Mouse (Mus musculus) heart, embryonic 12.5 days (tissue): ENCODE measurements around the gene Zfp800. TPM values are rescaled to one million over a fixed set of nuclear protein-coding genes. Genes with fewer than 3 reads are reported as not detected.

Experiments
- ATAC-seq: fragments of 200-750 bp; cut with Nextera tagmentation; 2 replicates; pipeline ENCODE4 v1.8.0; 2017; ENCODE audit warnings: moderate TSS enrichment, moderate library complexity; ENCODE audit not compliant: insufficient number of reproducible peaks, low FRiP score
- H3K27ac ChIP-seq: fragments of 300-500 bp; sonication (generic); 2 replicates; pipeline ENCODE4 v1.5.1; 2016; ENCODE audit warnings: mild to moderate bottlenecking, moderate library complexity; ENCODE audit not compliant: poor library complexity, severe bottlenecking
- H3K27me3 ChIP-seq: fragments of 300-500 bp; sonication (generic); replicated peaks from 2 replicates; pipeline ENCODE4 v1.6.1; 2016; ENCODE audit warnings: mild to moderate bottlenecking, moderate library complexity
- H3K36me3 ChIP-seq: fragments of 300-500 bp; sonication (generic); 2 replicates; pipeline ENCODE4 v1.6.1; 2016; ENCODE audit warnings: mild to moderate bottlenecking, moderate library complexity
- H3K4me1 ChIP-seq: fragments of 300-500 bp; sonication (generic); replicated peaks from 2 replicates; pipeline ENCODE4 v1.6.1; 2016; ENCODE audit warnings: mild to moderate bottlenecking
- H3K4me2 ChIP-seq: fragments of 300-500 bp; sonication (generic); 2 replicates; pipeline ENCODE4 v1.6.1; 2016; ENCODE audit warnings: mild to moderate bottlenecking, moderate library complexity
- H3K4me3 ChIP-seq: fragments of 300-500 bp; sonication (generic); 2 replicates; pipeline ENCODE4 v1.5.1; 2016; ENCODE audit warnings: mild to moderate bottlenecking
- H3K9ac ChIP-seq: fragments of 300-500 bp; sonication (generic); 2 replicates; pipeline ENCODE4 v1.6.1; 2016; ENCODE audit warnings: mild to moderate bottlenecking, moderate library complexity
- H3K9me3 ChIP-seq: fragments of 300-500 bp; sonication (generic); replicated peaks from 2 replicates; pipeline ENCODE4 v1.6.1; 2016; ENCODE audit warnings: mild to moderate bottlenecking, moderate library complexity
- WGBS: fragments of 180-500 bp; shearing (Covaris S2); methylation state at CpG from one replicate; pipeline ENCODE4 v1.1.7; 2016; 5-methylcytosine and 5-hydroxymethylcytosine counted together
- polyA plus RNA-seq: library from polyadenylated mRNA; unstranded; fragments of >200 nt; fragmentation: Nextera tagmentation; extraction: Ambion mirVana; gene quantifications from 2 replicates; pipeline ENCODE4 v1.2.1, GENCODE M21; 2016

The Zfp800 gene
- polyA plus RNA-seq, 1 experiment from 2014 or later = 16.8 TPM

- peak; percentile 85 for ATAC-seq
- 0% methylated on average over 27 of the region's 27 CpGs for WGBS
Measured at GRCm38 (mm10) chr6:28421469-28422000, 23.7 kb upstream of the Zfp800 start.

GRCm38 (mm10) chr6:28420865-28421264, 23.1 kb upstream of the Zfp800 start:
- Histone ChIP-seq H3K4me3 (peak overlapping the region; percentile 85), H3K4me1 (peaks cover 39% of the 10 kb centered on the region), H3K27me3 (no peaks in the 10 kb centered on the region), H3K36me3 (peaks cover 34% of the 10 kb centered on the region), H3K4me2 (peak overlapping the region; percentile 97), H3K27ac (peak overlapping the region; percentile 53; the same call in 1 of the 2 replicates), H3K9ac (peak overlapping the region; percentile 84), H3K9me3 (no peaks in the 10 kb centered on the region)
- no peak for ATAC-seq
- WGBS = 19% methylated on average over 13 of the region's 13 CpGs

More at GRCm38 (mm10) chr6:28421469-28422000, 23.7 kb upstream of the Zfp800 start:
- no peaks in the 10 kb centered on the region for H3K27me3 ChIP-seq
- H3K27ac ChIP-seq = peak overlapping the region; percentile 53; the same call in 1 of the 2 replicates
- H3K4me2 ChIP-seq = peak overlapping the region; percentile 97
- peak overlapping the region; percentile 84 for H3K9ac ChIP-seq
- H3K9me3 ChIP-seq = no peaks in the 10 kb centered on the region
- H3K4me3 ChIP-seq = peak overlapping the region; percentile 85
- H3K4me1 ChIP-seq = peaks cover 39% of the 10 kb centered on the region
- H3K36me3 ChIP-seq = peaks cover 41% of the 10 kb centered on the region

GRCm38 (mm10) chr6:28420361-28420760, 22.6 kb upstream of the Zfp800 start:
- Histone ChIP-seq H3K9ac (peak overlapping the region; percentile 84; the same call in 1 of the 2 replicates), H3K4me1 (peaks cover 39% of the 10 kb centered on the region), H3K27me3 (no peaks in the 10 kb centered on the region), H3K36me3 (peaks cover 34% of the 10 kb centered on the region), H3K4me2 (peak overlapping the region; percentile 97), H3K9me3 (no peaks in the 10 kb centered on the region), H3K4me3 (peak overlapping the region; percentile 85), H3K27ac (no peak overlapping the region)
- no peak for ATAC-seq
- 73% methylated on average over 17 of the region's 17 CpGs for WGBS

GRCm38 (mm10) chr6:28419673-28420072, 21.9 kb upstream of the Zfp800 start:
- no peak for ATAC-seq
- WGBS = 63% methylated on average over 2 of the region's 2 CpGs
- Histone ChIP-seq H3K4me2 (peak overlapping the region; percentile 97), H3K9me3 (no peaks in the 10 kb centered on the region), H3K36me3 (peaks cover 30% of the 10 kb centered on the region), H3K9ac (peak overlapping the region; percentile 56; the same call in 1 of the 2 replicates), H3K27ac (no peak overlapping the region), H3K4me3 (peak overlapping the region; percentile 85; the same call in 1 of the 2 replicates), H3K27me3 (no peaks in the 10 kb centered on the region), H3K4me1 (peaks cover 34% of the 10 kb centered on the region)

GRCm38 (mm10) chr6:28418449-28418848, 20.6 kb upstream of the Zfp800 start:
- peaks cover 30% of the 10 kb centered on the region for H3K36me3 ChIP-seq
- H3K27me3 ChIP-seq = no peaks in the 10 kb centered on the region
- H3K4me1 ChIP-seq = peaks cover 27% of the 10 kb centered on the region
- no peak overlapping the region for H3K27ac ChIP-seq
- no peaks in the 10 kb centered on the region for H3K9me3 ChIP-seq
- no peak overlapping the region for H3K4me2 ChIP-seq
- no peak overlapping the region for H3K9ac ChIP-seq
- ATAC-seq = no peak
- no peak overlapping the region for H3K4me3 ChIP-seq
- WGBS = 92% methylated on average over 14 of the region's 14 CpGs

- no peak overlapping the region for H3K27ac ChIP-seq
Measured at GRCm38 (mm10) chr6:28416981-28417380, 19.2 kb upstream of the Zfp800 start.

GRCm38 (mm10) chr6:28411236-28411635, 13.4 kb upstream of the Zfp800 start:
- Histone ChIP-seq H3K36me3 (peaks cover 8% of the 10 kb centered on the region), H3K27ac (no peak overlapping the region), H3K27me3 (no peaks in the 10 kb centered on the region), H3K4me3 (no peak overlapping the region), H3K4me2 (no peak overlapping the region), H3K9me3 (no peaks in the 10 kb centered on the region), H3K4me1 (no peaks in the 10 kb centered on the region), H3K9ac (no peak overlapping the region)
- WGBS = 70% methylated on average over 2 of the region's 2 CpGs
- no peak for ATAC-seq

More at GRCm38 (mm10) chr6:28416981-28417380, 19.2 kb upstream of the Zfp800 start:
- no peaks in the 10 kb centered on the region for H3K9me3 ChIP-seq
- H3K4me2 ChIP-seq = no peak overlapping the region
- H3K4me3 ChIP-seq = no peak overlapping the region
- no peak overlapping the region for H3K9ac ChIP-seq
- H3K27me3 ChIP-seq = no peaks in the 10 kb centered on the region
- H3K4me1 ChIP-seq = peaks cover 20% of the 10 kb centered on the region
- no peak for ATAC-seq
- 75% methylated on average over 4 of the region's 4 CpGs for WGBS
- peaks cover 30% of the 10 kb centered on the region for H3K36me3 ChIP-seq

GRCm38 (mm10) chr6:28410053-28410452, 12.2 kb upstream of the Zfp800 start:
- peaks cover under 1% of the 10 kb centered on the region; the same call in 1 of the 2 replicates for H3K36me3 ChIP-seq
- no peaks in the 10 kb centered on the region for H3K27me3 ChIP-seq
- no peak overlapping the region for H3K27ac ChIP-seq
- H3K4me2 ChIP-seq = no peak overlapping the region; the same call in 1 of the 2 replicates
- H3K9me3 ChIP-seq = no peaks in the 10 kb centered on the region
- H3K9ac ChIP-seq = no peak overlapping the region
- H3K4me1 ChIP-seq = no peaks in the 10 kb centered on the region
- WGBS = 67% methylated on average over 9 of the region's 9 CpGs
- H3K4me3 ChIP-seq = no peak overlapping the region
- no peak for ATAC-seq

GRCm38 (mm10) chr6:28399791-28400190, 2.0 kb upstream of the Zfp800 start:
- Histone ChIP-seq H3K36me3 (no peaks in the 10 kb centered on the region), H3K27me3 (peaks cover 42% of the 10 kb centered on the region), H3K9ac (no peak overlapping the region), H3K4me3 (no peak overlapping the region), H3K4me1 (0 out of 2 replicates have a peak, but pooled peaks cover 4% of the 10 kb centered on the region), H3K4me2 (no peak overlapping the region), H3K27ac (no peak overlapping the region), H3K9me3 (peaks cover 15% of the 10 kb centered on the region)
- 86% methylated on average over 4 of the region's 4 CpGs for WGBS
- no peak for ATAC-seq

GRCm38 (mm10) chr6:28398726-28399125, 921 bp upstream of the Zfp800 start:
- no peak overlapping the region for H3K27ac ChIP-seq
- no peak overlapping the region for H3K9ac ChIP-seq
- no peak overlapping the region for H3K4me3 ChIP-seq
- no peaks in the 10 kb centered on the region for H3K36me3 ChIP-seq
- no peak for ATAC-seq
- peaks cover 50% of the 10 kb centered on the region for H3K27me3 ChIP-seq
- 0 out of 2 replicates have a peak, but pooled peaks cover 4% of the 10 kb centered on the region for H3K4me1 ChIP-seq
- no peak overlapping the region for H3K4me2 ChIP-seq
- H3K9me3 ChIP-seq = peaks cover 13% of the 10 kb centered on the region; the same call in 1 of the 2 replicates
- 82% methylated on average over 3 of the region's 3 CpGs for WGBS

- no peak for ATAC-seq
- Histone ChIP-seq H3K9ac (no peak overlapping the region), H3K4me2 (peak overlapping the region; percentile 73), H3K36me3 (no peaks in the 10 kb centered on the region), H3K27ac (no peak overlapping the region), H3K9me3 (peaks cover 13% of the 10 kb centered on the region; the same call in 1 of the 2 replicates), H3K4me3 (peak overlapping the region; percentile 44), H3K27me3 (peaks cover 60% of the 10 kb centered on the region), H3K4me1 (0 out of 2 replicates have a peak, but pooled peaks cover 4% of the 10 kb centered on the region)
- 3% methylated on average over 19 of the region's 19 CpGs for WGBS
Measured at GRCm38 (mm10) chr6:28396853-28397457, 850 bp downstream of the Zfp800 start.
